In the genomic region with DNA sequence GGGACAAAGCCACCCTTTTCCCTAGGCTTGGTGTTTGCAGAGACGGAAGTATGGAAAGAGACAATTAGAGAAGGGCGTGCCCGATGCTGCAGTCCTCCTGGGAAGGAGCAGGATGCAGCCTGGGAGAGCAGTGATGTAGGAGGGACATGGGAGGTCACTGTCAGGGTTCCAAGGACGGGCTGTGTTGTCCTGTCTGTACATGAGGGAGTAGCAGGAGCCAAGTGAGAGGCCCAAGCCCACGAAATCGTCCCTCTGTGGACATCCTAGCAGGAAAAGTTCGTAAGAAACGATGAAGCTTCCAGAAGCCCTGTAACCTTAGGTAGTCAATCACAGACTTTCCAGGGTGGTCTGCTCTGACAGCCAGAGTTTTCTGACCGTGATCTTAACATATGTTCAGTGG, we compare ENCODE assay signal across 10 mouse cellular contexts.
DNase-seq lines count a peak whose midpoint lies in the region; ATAC-seq and TF ChIP-seq lines count a peak whose summit lies in the region.
"Had no signal": no experiment of that assay in that cellular context is flagged by ENCODE, and none has a peak within 500 bp of the region (broad histone marks: within the 10 kb centered on the region; RNA-seq: fewer than 3 reads in every experiment).

No protein-coding gene starts in this region.

- ATAC-seq in limb, embryonic 13.5 days (ENCODE audit: low FRiP score, low read depth) = 0 out of 2 replicates have a peak, but pooled peaks have one; percentile 48
- ATAC-seq in forebrain, postnatal 0 days = no peak

- 49% methylated on average over 9 of the region's 9 CpGs for WGBS in limb, embryonic 13.5 days
- WGBS in forebrain, postnatal 0 days = 73% methylated on average over 9 of the region's 9 CpGs

- H3K9ac ChIP-seq in limb, embryonic 13.5 days = no peak overlapping the region
- no peak overlapping the region for H3K9ac ChIP-seq in forebrain, postnatal 0 days
- H3K9ac ChIP-seq: neural tube, embryonic 15.5 days had no signal

- H3K27ac ChIP-seq in limb, embryonic 13.5 days = peak overlapping the region; percentile 28; the same call in 1 of the 2 replicates
- H3K27ac ChIP-seq in forebrain, postnatal 0 days (ENCODE audit: low read depth, low read length) = no peak overlapping the region
- H3K27ac ChIP-seq: macrophage; neural tube, embryonic 15.5 days had no signal

- TF ChIP-seq CTCF in forebrain, postnatal 0 days (IDR thresholded peaks at IDR 0.05; ENCODE audit: low read depth) = no peak

- DNase-seq in urinary bladder, postnatal 14 days (ENCODE audit: low spot score) = peak; percentile 63
- no peak for DNase-seq in urinary bladder, adult 2 months (ENCODE audit: low spot score)
- peak; percentile 37 to 50 for DNase-seq in heart, postnatal 36 days
- no peak for DNase-seq in spleen, postnatal 14 days (ENCODE audit: low spot score in 2 of 2)
- no peak for DNase-seq in layer of hippocampus, adult 8-10 months (ENCODE audit: low spot score in 2 of 2)
- no peak for DNase-seq in forebrain, postnatal 0 days
- no peak for DNase-seq in embryo, embryonic 9.5 days (ENCODE audit: extremely low spot score)

- intact Hi-C loops in heart, postnatal 36 days (cut with DNase I) = no loop called here

- H3K4me1 ChIP-seq in limb, embryonic 13.5 days = peaks cover 26% of the 10 kb centered on the region
- H3K4me1 ChIP-seq in forebrain, postnatal 0 days (ENCODE audit: insufficient read depth) = no peaks in the 10 kb centered on the region

- H3K9me3 ChIP-seq in limb, embryonic 13.5 days = peaks cover 4% of the 10 kb centered on the region; the same call in 1 of the 2 replicates
- 0 out of 2 replicates have a peak, but pooled peaks cover 3% of the 10 kb centered on the region for H3K9me3 ChIP-seq in forebrain, postnatal 0 days (ENCODE audit: low read length)
- H3K9me3 ChIP-seq: neural tube, embryonic 15.5 days had no signal

- H3K27me3 ChIP-seq in limb, embryonic 13.5 days = 0 out of 2 replicates have a peak, but pooled peaks cover 3% of the 10 kb centered on the region
- peaks cover 35% of the 10 kb centered on the region for H3K27me3 ChIP-seq in forebrain, postnatal 0 days (ENCODE audit: insufficient read depth, low read length)
- H3K27me3 ChIP-seq: neural tube, embryonic 15.5 days had no signal

- no peaks in the 10 kb centered on the region for H3K36me3 ChIP-seq in limb, embryonic 13.5 days
- no peaks in the 10 kb centered on the region for H3K36me3 ChIP-seq in forebrain, postnatal 0 days (ENCODE audit: insufficient read depth)
- H3K36me3 ChIP-seq: neural tube, embryonic 15.5 days had no signal

- H3K4me3 ChIP-seq in limb, embryonic 13.5 days = no peak overlapping the region
- no peak overlapping the region for H3K4me3 ChIP-seq in forebrain, postnatal 0 days (ENCODE audit: low read depth, low read length)
- H3K4me3 ChIP-seq: neural tube, embryonic 15.5 days had no signal

- H3K4me2 ChIP-seq in limb, embryonic 13.5 days (replicated peaks) = no peak overlapping the region
- no peak overlapping the region for H3K4me2 ChIP-seq in forebrain, postnatal 0 days (ENCODE audit: low read depth)
- H3K4me2 ChIP-seq: neural tube, embryonic 15.5 days had no signal

Comparison
In these comparisons a context has a peak if more than half of its experiments do, and no peak if none do; other contexts are left out.
1. DNase-seq: peak in urinary bladder, postnatal 14 days (single experiment) and heart, postnatal 36 days (2 of 2); none in urinary bladder, adult 2 months (single experiment), spleen, postnatal 14 days (0 of 2), layer of hippocampus, adult 8-10 months (0 of 2), forebrain, postnatal 0 days (single experiment) and embryo, embryonic 9.5 days (single experiment).